Mouse (Mus musculus): ENCODE data around the gene Ttll11. TPM values are rescaled to one million over a fixed set of nuclear protein-coding genes. Genes with fewer than 3 reads are reported as not detected.

Ttll11 gene
- polyA plus RNA-seq, 1 experiment from 2014 or later = 3.8 TPM

DNA sequence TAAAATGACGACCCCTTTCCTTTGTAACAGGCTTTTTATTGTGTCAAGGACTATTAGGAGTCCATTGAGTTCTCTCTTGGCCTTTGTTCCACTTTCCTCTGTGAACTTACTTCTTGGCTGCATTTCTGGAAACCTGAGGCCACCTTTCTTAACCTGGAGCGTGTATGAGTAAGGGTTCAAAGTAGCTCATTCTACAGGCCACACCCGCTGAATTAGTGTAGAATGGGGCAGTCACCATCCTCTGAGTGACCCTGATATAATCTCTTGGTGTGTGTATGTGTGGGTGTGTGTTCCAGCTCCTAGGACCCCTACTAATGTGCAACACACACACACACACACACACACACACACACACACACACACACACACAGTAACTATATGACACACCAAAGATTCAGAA, 89.1 kb downstream of the Ttll11 start:
- Histone ChIP-seq H3K36me3 (replicated peaks) (no peaks in the 10 kb centered on the region), H3K4me3 (replicated peaks) (no peak overlapping the region), H3K4me2 (no peak overlapping the region), H3K27ac (no peak overlapping the region), H3K9ac (no peak overlapping the region), H3K4me1 (no peaks in the 10 kb centered on the region), H3K27me3 (no peaks in the 10 kb centered on the region), H3K9me3 (no peaks in the 10 kb centered on the region)
- no peak for ATAC-seq (ENCODE audit: low FRiP score)
- WGBS = 80% methylated on average over 3 of the region's 3 CpGs

GRCm38 (mm10) chr2:35889776-35890175, 89.9 kb downstream of the Ttll11 start:
- Histone ChIP-seq H3K4me2 (no peak overlapping the region), H3K9me3 (no peaks in the 10 kb centered on the region), H3K4me1 (no peaks in the 10 kb centered on the region), H3K36me3 (replicated peaks) (no peaks in the 10 kb centered on the region), H3K9ac (no peak overlapping the region), H3K27me3 (no peaks in the 10 kb centered on the region), H3K4me3 (replicated peaks) (no peak overlapping the region), H3K27ac (no peak overlapping the region)
- ATAC-seq (ENCODE audit: low FRiP score) = no peak
- WGBS = 77% methylated on average over 2 of the region's 2 CpGs

- H3K4me2 ChIP-seq = no peak overlapping the region
- H3K27ac ChIP-seq = no peak overlapping the region
- 76% methylated on average over 7 of the region's 7 CpGs for WGBS
- no peaks in the 10 kb centered on the region for H3K9me3 ChIP-seq
- H3K27me3 ChIP-seq = peaks cover 7% of the 10 kb centered on the region; the same call in 1 of the 2 replicates
- peaks cover 11% of the 10 kb centered on the region for H3K4me1 ChIP-seq
- no peak for ATAC-seq (ENCODE audit: low FRiP score)
- H3K36me3 ChIP-seq (replicated peaks) = no peaks in the 10 kb centered on the region
- no peak overlapping the region for H3K9ac ChIP-seq
- H3K4me3 ChIP-seq (replicated peaks) = no peak overlapping the region
Measured at GRCm38 (mm10) chr2:35884296-35884695, 95.4 kb downstream of the Ttll11 start.

- peaks cover 7% of the 10 kb centered on the region; the same call in 1 of the 2 replicates for H3K27me3 ChIP-seq
- no peak overlapping the region for H3K4me2 ChIP-seq
- no peak for ATAC-seq (ENCODE audit: low FRiP score)
- H3K36me3 ChIP-seq (replicated peaks) = no peaks in the 10 kb centered on the region
- no peak overlapping the region for H3K4me3 ChIP-seq (replicated peaks)
- H3K9me3 ChIP-seq = no peaks in the 10 kb centered on the region
- WGBS = 57% methylated on average over 9 of the region's 9 CpGs
- no peak overlapping the region for H3K27ac ChIP-seq
- no peak overlapping the region for H3K9ac ChIP-seq
- peaks cover 16% of the 10 kb centered on the region for H3K4me1 ChIP-seq
Measured at GRCm38 (mm10) chr2:35882336-35882987, 97.3 kb downstream of the Ttll11 start.

- Histone ChIP-seq H3K9me3 (no peaks in the 10 kb centered on the region), H3K4me1 (peaks cover 19% of the 10 kb centered on the region), H3K4me3 (replicated peaks) (no peak overlapping the region), H3K4me2 (no peak overlapping the region), H3K27me3 (peaks cover 7% of the 10 kb centered on the region; the same call in 1 of the 2 replicates), H3K27ac (no peak overlapping the region), H3K36me3 (replicated peaks) (no peaks in the 10 kb centered on the region), H3K9ac (no peak overlapping the region)
- no peak for ATAC-seq (ENCODE audit: low FRiP score)
- WGBS = 91% methylated on average over 9 of the region's 9 CpGs
Measured at GRCm38 (mm10) chr2:35881896-35882295, 97.8 kb downstream of the Ttll11 start.

DNA sequence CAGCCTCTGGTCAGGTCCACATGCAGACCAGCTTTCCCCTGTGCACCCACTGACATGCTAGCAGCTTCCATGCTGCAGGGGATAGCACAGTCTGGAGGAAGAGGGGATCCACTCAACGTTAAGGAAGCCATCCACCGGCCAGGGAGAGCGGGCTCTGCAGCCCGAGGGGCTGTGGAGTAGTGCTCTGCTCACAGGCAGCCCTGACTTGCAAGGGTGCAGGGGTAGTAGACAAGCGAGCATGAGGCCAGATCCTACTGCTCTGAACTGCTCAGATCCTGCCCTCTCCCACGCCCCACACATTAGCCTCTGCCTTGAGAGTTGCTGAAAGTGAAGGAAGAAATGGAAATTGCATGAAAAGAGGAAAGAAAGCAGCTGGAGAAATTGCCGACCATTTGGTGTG, 99.4 kb downstream of the Ttll11 start:
- ATAC-seq (ENCODE audit: low FRiP score) = no peak
- Histone ChIP-seq H3K27me3 (peaks cover 7% of the 10 kb centered on the region; the same call in 1 of the 2 replicates), H3K9me3 (no peaks in the 10 kb centered on the region), H3K36me3 (replicated peaks) (no peaks in the 10 kb centered on the region), H3K27ac (no peak overlapping the region), H3K4me3 (replicated peaks) (no peak overlapping the region), H3K4me2 (no peak overlapping the region), H3K9ac (peak overlapping the region; percentile 27; the same call in 1 of the 2 replicates), H3K4me1 (peaks cover 19% of the 10 kb centered on the region)
- 68% methylated on average over 7 of the region's 7 CpGs for WGBS

DNA sequence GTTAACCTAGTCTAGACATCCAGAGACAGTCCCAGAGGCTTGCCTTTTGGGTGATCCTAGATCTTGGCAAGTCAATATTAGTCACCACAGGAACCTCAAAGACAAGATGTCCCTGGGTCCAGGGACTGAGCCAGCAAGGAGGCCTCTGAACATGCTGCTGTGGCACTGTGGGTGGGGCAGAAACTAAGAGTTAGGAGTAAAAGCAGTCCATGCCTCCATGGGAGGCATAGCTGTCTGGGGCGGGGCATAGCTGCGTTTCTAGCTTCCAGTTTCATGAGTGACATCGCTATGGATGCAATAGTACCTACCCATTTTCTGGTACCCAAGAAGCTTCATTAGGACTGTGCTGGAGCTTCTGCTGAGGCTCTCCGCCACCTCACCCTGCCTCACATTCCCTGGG, 99.8 kb downstream of the Ttll11 start:
- no peak overlapping the region for H3K27ac ChIP-seq
- no peak for ATAC-seq (ENCODE audit: low FRiP score)
- WGBS = 87% methylated on average over 4 of the region's 4 CpGs
- no peak overlapping the region for H3K4me3 ChIP-seq (replicated peaks)
- H3K9ac ChIP-seq = no peak overlapping the region
- peaks cover 7% of the 10 kb centered on the region; the same call in 1 of the 2 replicates for H3K27me3 ChIP-seq
- no peak overlapping the region for H3K4me2 ChIP-seq
- H3K36me3 ChIP-seq (replicated peaks) = no peaks in the 10 kb centered on the region
- peaks cover 19% of the 10 kb centered on the region for H3K4me1 ChIP-seq
- no peaks in the 10 kb centered on the region for H3K9me3 ChIP-seq

- ATAC-seq (ENCODE audit: low FRiP score) = no peak
- WGBS = 95% methylated on average over 3 of the region's 3 CpGs
Measured at GRCm38 (mm10) chr2:35878506-35878905, 101.2 kb downstream of the Ttll11 start.

DNA sequence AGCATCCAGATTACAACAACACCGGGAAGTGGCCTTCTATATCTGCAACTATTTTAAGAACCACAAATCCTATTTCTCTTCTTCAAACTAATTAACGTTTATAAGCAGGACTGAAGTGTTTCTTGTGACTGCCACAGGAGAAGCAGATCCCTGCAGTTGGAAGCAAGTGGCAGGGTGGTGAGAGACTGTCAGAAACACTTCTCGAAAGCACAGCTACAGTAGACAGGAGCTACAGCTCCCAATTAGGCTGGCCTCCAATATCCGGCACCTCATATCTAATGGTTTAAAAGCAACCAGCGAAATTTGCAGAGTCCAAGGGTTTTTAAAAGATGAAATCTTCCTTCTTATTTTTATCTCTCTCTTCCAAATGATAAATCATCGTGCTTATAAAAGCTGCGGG, 104.1 kb downstream of the Ttll11 start:
- Histone ChIP-seq H3K4me1 (peaks cover 26% of the 10 kb centered on the region), H3K9ac (no peak overlapping the region), H3K9me3 (no peaks in the 10 kb centered on the region), H3K27me3 (peaks cover 7% of the 10 kb centered on the region; the same call in 1 of the 2 replicates), H3K36me3 (replicated peaks) (no peaks in the 10 kb centered on the region), H3K27ac (no peak overlapping the region), H3K4me3 (replicated peaks) (no peak overlapping the region), H3K4me2 (no peak overlapping the region)
- WGBS = 86% methylated on average over 7 of the region's 7 CpGs
- no peak for ATAC-seq (ENCODE audit: low FRiP score)

More at GRCm38 (mm10) chr2:35878506-35878905, 101.2 kb downstream of the Ttll11 start:
- no peaks in the 10 kb centered on the region for H3K9me3 ChIP-seq
- H3K4me3 ChIP-seq (replicated peaks) = no peak overlapping the region
- no peak overlapping the region for H3K9ac ChIP-seq
- no peak overlapping the region for H3K4me2 ChIP-seq
- H3K27ac ChIP-seq = no peak overlapping the region
- no peaks in the 10 kb centered on the region for H3K36me3 ChIP-seq (replicated peaks)
- H3K4me1 ChIP-seq = peaks cover 19% of the 10 kb centered on the region
- peaks cover 7% of the 10 kb centered on the region; the same call in 1 of the 2 replicates for H3K27me3 ChIP-seq

DNA sequence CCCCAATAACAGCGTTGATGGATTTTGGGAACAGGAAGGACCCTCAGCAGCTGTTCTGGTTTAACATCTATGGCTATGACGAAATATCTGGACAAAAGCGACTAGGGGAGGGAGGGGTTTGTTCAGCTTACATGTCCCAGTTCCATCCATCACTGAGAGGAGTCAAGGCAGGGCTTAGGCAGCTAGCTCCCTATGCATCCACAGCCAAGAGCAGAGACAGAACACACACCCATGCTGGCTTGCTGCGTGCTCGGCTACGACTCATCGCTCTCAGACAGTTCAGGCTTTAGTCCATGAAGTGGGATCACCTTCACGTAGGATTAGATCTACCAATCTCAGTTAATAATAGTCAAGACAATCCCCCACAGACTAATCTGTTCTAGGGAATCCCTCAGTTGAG, 105.3 kb downstream of the Ttll11 start:
- ATAC-seq (ENCODE audit: low FRiP score) = no peak
- H3K9ac ChIP-seq = no peak overlapping the region
- H3K9me3 ChIP-seq = no peaks in the 10 kb centered on the region
- no peak overlapping the region for H3K27ac ChIP-seq
- WGBS = 91% methylated on average over 8 of the region's 8 CpGs
- no peaks in the 10 kb centered on the region; the same call in 1 of the 2 replicates for H3K27me3 ChIP-seq
- H3K4me2 ChIP-seq = no peak overlapping the region
- H3K4me1 ChIP-seq = peaks cover 16% of the 10 kb centered on the region
- H3K4me3 ChIP-seq (replicated peaks) = no peak overlapping the region
- no peaks in the 10 kb centered on the region for H3K36me3 ChIP-seq (replicated peaks)

DNA sequence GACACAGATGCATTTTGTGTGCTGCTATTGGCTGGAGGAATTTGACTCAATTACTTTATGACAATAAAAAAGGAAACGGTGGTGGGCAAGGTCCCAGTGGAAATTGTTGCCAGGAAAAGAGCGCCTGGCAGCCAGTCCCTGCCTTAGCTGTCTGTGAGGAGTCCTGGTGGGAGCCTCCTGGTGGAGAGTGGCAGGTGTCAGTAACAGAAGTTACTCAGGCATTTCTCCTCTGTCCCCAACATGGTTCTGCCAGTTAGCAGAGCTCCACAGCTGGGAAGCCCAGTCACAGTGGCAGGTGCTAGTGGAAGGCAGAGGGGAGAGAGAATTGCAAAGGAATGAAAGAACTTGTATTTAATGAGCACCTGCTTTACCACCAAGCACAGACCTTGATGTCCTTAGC, 110.5 kb downstream of the Ttll11 start:
- no peak for ATAC-seq (ENCODE audit: low FRiP score)

GRCm38 (mm10) chr2:35863284-35863683, 116.4 kb downstream of the Ttll11 start:
- no peak overlapping the region for H3K9ac ChIP-seq
- ATAC-seq (ENCODE audit: low FRiP score) = no peak
- H3K4me1 ChIP-seq = peaks cover 12% of the 10 kb centered on the region
- H3K27me3 ChIP-seq = no peaks in the 10 kb centered on the region
- no peaks in the 10 kb centered on the region for H3K36me3 ChIP-seq (replicated peaks)
- WGBS = 80% methylated on average over 4 of the region's 4 CpGs
- no peaks in the 10 kb centered on the region for H3K9me3 ChIP-seq
- no peak overlapping the region for H3K4me3 ChIP-seq (replicated peaks)
- H3K4me2 ChIP-seq = no peak overlapping the region
- H3K27ac ChIP-seq = no peak overlapping the region

More for the DNA sequence above, 110.5 kb downstream of the Ttll11 start:
- Histone ChIP-seq H3K9ac (no peak overlapping the region), H3K4me1 (peaks cover 7% of the 10 kb centered on the region; the same call in 1 of the 2 replicates), H3K4me3 (replicated peaks) (no peak overlapping the region), H3K4me2 (no peak overlapping the region), H3K27me3 (no peaks in the 10 kb centered on the region), H3K27ac (no peak overlapping the region), H3K9me3 (no peaks in the 10 kb centered on the region), H3K36me3 (replicated peaks) (no peaks in the 10 kb centered on the region)
- WGBS = 45% methylated on average over 2 of the region's 2 CpGs

GRCm38 (mm10) chr2:35861185-35861584, 118.5 kb downstream of the Ttll11 start:
- no peak for ATAC-seq (ENCODE audit: low FRiP score)
- no peak overlapping the region for H3K9ac ChIP-seq
- H3K36me3 ChIP-seq (replicated peaks) = no peaks in the 10 kb centered on the region
- no peaks in the 10 kb centered on the region for H3K9me3 ChIP-seq
- no peak overlapping the region for H3K4me3 ChIP-seq (replicated peaks)
- no peaks in the 10 kb centered on the region for H3K27me3 ChIP-seq
- WGBS = 90% methylated on average over 7 of the region's 7 CpGs
- H3K27ac ChIP-seq = no peak overlapping the region
- peaks cover 12% of the 10 kb centered on the region for H3K4me1 ChIP-seq
- H3K4me2 ChIP-seq = no peak overlapping the region
